Mouse (Mus musculus) right cerebral cortex, postnatal 25 days (tissue): ENCODE results near the gene Inpp5b.
"Not testable (repeated sequence)": the region's sequence is repeated elsewhere in the genome, so short reads cannot be mapped to it uniquely, and the experiment has no call there.

Source experiments
- DNase-seq: peaks from one replicate; pipeline ENCODE4 v3.0.0; 2022

Inpp5b gene

DNA sequence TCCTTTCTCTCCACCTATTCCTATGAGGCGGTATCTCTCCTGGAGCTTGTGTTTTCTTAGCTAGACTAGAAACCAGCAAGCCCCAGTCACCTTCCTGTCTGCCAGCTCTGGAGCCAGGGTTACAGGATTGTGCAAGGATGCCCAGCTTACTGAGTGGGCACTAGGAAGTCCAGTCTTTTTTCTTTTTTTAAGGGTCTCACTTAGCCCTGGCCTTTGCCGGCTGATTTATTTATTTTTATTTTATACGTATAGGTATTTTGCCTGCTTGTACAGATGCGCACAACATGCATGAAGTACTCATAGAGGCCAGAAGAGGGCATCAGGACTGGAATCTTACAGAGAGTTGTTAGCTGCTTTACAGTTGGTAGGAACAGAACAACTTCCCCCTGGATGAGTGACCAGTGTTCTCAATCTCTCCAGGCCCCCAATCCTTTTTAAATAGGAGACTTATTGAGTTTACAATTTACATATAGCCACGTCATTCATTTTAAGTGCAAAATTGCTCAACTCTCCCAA lies 30.8 kb upstream of the Inpp5b start:
- peak; percentile 17 for DNase-seq

DNA sequence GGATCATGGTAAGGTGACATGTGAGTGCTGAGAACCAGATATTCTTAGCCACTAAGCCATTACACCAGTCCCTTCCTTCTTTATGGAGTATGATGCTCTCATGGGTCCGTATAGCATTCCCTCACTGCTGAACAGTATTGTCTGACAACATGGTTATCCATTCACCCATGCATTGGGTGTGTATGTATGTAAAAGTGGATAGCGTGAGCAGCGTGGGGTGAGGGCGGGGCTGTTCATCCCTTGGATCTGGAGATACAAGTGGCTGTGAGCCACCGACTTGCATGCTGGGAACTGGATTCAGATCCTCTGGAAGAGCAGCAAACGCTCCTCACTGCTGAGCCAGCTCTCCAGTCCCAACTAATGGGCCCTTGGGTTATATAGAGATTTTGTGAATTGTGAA lies 29.0 kb upstream of the Inpp5b start:
- DNase-seq, result no peak

DNA sequence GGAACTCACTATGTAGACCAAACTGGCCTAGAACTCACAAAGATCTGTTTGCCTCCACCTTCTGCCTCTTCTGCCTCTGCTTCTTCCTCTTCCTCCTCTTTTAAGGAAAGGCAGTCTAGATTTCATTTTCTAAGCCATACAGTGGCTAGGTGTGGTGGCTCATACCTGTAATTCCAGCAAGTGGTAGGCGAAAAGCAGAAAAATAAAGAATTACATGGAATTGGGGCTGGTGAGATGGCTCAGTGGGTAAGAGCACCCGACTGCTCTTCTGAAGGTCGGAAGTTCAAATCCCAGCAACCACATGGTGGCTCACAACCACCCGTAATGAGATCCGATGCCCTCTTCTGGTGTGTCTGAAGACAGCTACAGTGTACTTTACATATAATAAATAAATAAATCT lies 27.8 kb upstream of the Inpp5b start:
- not testable (repeated sequence) for DNase-seq

DNA sequence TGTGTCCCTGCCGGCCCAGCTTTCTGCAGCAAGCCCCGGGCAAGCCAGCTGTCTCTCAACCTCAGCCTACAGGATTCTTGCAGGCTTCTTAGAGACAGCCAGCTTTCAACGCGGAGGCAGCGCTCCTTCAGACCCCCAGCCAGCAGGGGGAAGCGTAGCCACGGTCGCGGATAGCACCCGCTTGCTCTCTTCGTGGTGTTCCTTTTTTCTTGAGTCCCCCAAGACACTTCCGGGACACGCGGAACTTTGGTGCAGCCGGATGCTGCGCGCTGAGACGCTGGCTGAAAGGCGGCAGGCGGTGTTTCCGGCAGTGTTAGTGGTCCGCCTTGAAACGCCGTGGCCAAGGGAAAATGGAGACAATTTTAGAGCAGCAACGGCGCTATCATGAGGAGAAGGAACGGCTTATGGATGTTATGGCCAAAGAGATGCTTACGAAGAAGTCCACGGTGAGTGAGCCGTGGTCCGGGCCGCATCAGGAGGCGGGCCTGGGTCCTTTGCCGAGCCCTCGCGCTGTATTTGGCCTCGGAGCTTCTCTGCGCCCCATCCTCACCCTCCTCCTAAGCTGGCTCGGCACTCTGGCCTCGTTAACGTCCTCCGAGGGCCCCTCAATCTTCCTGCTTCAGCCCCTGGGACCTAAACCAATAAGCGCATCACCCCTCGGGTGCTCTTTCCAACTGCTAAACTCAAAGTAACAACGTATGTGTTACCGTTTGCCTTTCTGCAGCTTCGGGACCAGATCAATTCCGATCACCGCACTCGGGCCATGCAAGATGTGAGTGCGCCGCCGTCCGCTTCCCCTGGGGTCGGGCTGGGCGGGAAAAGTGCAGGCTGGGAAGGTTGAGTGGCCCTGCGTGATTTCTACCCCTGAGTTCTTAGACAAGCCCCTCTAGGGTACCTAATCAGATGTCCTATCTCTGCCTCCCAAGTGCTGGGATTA lies 26.8 kb upstream of the Inpp5b start, which contains the start of gene Sf3a3:
Gene Sf3a3, plus strand, starts transcription at position 232 of the 937 bp plus-strand sequence.
- DNase-seq, result peak; percentile 94

DNA sequence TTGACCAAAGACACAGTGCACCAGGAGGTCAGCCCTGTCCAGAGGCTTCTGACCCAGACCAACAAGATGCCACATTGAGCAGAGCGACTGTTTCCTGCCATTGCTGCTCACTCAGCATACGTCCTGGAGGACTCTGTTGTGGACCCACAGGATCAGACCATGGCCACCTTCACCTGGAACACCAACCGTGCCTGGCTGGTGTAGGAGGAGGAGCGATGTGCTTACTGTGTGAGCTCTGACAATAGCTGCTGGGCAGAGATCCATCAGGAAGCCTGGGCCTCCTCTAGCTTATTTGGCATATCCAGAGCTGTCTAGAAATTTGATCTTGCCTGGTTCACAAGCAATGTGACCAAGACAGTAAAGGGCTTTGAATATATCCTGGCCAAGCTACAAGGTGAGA lies 22.5 kb upstream of the Inpp5b start:
- DNase-seq, result no peak

DNA sequence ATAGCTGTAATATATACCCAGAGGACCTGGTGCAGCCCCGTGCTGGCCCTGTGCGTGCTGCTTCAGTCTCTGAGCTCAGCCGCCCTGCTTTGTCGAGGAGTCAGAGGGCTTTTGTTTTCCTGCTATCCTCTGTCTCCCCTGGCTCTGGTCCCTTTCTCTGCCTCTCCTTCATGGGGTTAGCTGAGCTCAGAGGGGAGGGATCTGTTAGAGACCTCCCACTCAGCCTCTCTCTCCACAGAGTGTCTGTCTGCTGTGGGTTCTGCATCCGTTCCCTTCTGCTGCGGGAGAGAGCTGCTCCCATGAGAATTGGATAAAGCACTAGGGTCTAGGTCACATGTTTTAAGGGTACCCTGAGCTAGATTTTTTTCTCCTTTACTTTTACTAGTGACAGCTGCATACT lies 15.5 kb upstream of the Inpp5b start:
- DNase-seq, result no peak

DNA sequence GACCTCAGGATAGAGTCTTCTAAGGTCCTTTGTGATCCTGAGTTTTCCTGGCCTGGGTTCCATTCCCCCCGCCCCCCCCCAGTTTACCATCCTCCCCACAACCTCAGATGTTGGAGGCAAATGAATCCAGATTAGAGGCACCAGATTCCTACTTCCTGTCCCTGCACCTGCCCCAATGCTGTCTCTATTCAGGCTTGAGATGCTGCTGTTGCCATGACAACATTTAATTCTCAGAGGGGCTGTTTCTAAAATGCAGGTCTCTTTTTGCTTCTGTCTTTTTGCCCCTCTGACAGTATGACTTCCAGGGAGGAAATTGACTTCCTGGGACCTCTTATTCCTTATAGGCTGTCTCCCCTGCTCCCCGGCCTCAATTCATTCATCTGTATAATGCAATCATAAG lies 4.7 kb upstream of the Inpp5b start:
- no peak for DNase-seq

DNA sequence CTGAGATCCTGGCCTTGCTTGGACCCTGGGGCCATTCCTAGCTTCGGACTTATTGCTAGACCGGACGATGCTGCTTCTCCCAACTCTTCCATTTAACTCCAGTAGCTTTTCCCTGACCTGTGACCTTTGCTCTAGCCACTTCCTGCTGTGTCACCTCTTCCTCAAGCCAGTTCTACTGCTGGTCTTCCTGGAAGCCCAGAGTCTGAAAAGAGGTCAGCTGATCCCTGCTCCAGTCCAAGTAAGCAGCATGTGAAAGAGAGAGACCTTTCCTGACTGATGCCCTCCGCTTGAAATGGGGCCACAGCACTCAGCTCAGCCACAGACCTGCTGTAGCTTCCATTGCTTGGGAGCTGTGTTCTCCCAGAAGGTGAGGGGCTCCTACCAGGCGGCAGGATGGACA lies 4.2 kb upstream of the Inpp5b start:
- DNase-seq, result no peak

DNA sequence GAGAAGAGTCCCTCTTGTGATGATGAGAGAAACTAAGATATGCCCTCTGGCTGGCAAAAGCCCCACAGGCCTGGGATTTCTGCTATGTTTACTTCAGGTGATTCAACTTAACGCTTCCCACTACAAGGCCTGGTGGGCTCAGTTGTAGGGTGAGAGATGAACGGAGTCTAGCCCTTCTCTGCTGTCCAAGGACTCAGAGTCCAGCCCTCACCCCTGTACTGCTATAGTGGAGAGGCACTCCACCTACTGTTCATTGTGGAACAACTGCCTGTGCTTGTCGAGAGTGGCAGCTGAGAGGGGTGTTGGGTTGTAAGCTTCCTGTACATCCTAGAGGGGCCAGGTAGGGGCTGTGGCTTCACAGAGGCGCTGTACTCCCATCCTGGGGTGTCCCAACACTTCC lies 3.6 kb upstream of the Inpp5b start:
- no peak for DNase-seq

DNA sequence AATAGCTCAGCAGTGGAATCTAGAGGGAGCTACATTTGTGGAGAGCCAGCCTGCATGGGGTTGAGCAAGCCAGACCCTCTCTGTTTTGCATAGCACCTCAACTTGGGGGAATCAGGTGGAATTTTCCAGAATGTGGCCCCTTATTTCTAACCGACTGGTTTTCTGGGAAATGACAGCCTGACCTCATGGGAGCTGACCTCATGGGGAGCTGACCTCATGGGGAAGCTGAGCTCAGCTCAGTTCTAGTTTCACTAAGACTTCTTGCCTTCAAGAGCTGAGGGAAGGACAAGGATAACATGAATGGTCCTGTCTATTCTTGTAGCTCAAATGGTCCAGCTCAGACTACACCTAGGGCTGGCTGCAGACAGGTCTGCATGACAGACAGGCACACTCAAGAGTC lies 2.9 kb upstream of the Inpp5b start:
- DNase-seq, result no peak

DNA sequence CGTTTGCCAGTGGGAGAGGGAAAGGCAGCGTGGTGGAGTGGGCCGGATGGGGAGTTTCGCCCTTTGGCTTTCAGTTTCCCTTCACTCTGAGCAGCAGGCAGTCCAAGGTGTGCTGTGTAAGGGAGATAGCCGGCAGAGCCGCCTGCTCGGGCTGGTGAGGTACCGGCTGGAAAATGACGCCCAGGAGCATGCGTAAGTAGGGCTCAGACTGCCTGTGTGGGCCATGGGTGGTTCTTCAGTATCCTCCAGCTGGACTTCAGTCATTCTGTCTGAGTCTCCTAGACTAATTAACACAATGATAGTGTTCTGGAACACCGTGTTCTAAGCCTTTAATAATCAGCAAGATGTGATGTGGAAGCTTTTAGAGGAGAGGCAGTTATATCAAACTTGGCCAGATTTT lies 1.2 kb downstream of the Inpp5b start:
- no peak for DNase-seq

DNA sequence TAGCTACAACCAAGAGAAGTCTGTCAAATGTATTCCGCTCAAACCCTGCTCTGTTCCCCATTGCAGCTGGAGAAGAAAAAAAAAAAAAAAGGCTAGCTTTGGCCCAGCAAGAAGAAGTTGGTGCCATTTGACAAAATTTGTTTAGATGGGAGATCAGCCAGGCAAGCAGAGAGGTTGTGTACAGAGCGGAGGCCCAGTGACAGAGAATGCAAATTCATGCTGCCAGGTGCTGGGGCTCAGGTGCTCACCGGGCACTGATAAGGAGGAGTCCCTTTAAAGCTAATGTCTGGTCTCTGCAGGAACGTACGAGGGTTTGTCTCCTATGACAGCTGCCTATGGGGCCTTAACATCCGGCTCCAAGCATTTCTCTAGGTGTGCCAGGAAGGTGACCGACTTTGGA lies 4.9 kb downstream of the Inpp5b start:
- no peak for DNase-seq

DNA sequence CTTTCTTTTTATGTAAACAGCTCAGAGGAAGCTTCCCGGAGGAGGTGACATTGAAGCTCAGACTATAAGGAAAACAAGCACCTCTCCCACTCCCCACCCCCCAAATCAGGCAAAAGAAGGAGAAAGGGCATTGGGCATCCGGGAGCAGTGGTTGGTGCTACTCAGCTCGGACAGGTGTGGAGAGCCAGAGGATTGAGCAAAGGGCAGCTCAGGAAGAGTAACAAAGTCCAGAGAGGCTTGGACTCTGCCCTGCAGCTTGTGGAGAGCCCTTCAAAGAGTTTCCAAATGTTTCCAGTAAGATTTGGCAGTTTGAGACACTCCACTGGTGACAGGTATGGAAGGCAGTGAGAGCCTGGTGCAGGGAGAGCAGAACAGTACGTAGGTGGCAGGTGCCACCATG lies 6.2 kb downstream of the Inpp5b start:
- DNase-seq, result no peak

DNA sequence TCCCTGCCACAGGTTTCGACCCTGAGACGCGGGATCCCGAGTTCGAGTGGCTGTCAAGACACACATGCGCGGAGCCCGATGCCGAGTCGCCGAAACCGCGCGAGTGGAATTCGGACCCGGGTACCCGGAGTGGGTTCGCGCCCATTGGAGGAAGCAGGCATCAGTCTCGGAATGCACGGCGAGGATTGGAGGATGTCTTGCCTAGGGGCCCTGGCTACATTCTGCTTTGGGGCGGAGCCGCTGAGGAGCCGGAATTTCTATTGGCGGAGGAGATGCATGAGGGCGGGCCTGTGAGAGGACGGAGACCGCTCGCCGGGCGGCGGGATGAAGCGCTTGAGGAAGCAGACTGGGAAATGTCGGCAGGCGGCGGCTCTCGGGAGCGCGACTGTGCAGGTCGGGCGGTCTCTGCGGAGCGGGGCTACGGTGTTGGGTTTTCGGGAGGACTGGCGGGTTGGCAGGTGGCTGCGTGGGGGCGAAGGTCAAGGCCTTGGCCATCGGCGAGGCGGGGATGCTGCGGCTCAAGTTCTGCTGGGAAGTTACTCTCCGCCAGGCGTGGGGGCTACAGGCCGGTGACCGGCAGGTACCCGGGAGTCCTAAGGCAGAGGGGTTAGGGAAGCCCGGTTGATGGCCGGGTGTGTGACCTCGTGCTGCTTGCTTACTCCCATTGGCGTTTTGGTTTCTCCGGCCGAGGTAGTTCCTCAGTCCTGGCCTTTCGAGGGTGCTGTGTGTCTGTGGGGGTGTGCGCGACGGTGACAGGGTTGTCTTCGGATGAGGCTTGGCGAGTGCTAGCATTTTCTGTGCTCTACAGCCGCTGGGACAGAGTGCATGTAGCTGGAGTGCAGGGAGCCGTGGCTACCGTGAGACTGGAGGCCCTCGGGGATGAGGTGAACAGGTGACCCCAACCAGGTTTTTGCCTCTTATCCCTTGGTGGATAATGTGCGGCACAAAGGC lies 9.9 kb downstream of the Inpp5b start:
- DNase-seq, result peak; percentile 98

DNA sequence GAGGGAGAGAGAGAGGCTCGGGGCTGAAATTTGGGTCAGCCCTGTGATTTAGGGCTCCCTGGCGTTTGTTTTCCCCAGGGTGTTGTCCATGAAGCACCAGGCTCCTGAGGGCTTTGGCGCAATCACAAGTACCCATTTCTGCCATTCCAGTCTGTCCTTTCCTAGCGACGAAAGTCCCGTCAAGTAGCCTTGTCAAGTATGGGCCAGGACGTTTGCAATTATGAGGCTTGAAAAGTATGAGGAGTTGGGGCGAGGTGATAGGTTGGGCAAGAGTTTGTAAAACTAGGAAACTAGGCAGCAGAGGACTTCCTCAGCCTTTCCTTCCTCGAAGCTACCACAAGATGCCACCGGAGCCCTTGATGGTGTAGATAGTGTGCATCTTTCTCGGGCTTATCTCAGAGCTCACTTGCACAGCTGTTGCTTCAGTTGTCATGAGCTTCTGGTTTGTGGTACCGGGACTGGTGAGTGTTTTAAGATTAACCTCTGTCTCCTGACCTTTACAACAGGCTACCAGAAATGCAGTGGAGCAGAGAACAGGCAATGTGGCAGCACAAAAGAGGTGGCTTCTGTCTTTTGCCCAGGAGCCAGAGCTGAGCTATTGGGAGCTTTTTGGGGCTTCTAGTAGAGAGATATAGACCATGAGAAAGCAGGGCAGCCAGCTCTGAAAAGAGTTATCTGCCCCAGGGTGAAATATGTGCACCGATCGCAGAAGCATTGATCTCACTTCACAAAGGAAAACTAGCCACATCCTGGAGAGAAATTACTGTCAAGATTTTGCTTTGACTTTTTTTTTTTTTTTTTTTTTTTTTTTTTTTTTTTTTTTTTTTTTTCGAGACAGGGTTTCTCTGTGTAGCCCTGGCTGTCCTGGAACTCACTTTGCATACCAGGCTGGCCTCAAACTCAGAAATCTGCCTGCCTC lies 10.9 kb downstream of the Inpp5b start:
- DNase-seq, result no peak

DNA sequence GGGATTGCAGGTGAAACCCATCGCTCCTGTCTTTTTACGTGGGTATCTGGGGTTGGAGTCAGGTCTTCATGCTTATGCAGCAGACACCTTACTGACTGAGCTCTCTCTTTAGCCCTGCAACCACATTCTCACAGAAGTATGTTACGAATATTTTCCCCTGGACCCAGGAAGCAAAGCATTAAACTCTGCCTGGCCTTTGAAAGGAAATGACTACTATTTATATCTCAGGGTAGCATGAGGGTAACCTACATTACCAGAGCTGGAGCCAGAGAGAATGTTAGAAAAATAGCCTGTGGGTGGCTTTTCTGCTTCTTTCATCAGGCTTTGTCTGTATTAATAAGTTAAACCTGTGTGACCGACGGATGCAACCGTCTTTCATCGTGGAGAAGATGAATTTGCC lies 13.9 kb downstream of the Inpp5b start:
- DNase-seq, result no peak

DNA sequence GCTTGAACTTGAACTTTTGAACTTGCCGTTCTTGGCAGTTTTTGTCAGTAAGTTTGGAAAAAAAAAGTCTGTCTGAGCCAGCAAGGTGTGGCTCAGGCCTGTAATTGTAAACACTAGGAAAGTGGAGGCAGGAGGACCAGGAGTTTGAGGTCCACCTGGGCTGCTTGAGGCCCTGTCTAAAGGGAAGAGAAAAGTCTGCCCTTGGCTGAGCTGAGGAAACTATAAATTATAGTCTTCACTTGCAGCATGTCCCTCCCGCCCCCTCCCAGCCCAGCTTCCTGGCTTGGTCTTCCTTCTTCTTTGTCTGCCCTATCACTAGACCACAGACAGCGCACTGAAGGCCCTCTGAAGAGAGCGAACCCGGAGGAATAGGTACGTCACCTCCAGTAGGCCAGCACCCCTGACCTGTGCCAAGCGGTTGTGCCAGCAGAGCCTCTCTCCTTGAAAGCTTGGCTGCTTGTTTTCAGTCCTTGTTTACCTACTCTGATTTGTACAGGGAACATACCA lies 17.7 kb downstream of the Inpp5b start:
- DNase-seq, result no peak

DNA sequence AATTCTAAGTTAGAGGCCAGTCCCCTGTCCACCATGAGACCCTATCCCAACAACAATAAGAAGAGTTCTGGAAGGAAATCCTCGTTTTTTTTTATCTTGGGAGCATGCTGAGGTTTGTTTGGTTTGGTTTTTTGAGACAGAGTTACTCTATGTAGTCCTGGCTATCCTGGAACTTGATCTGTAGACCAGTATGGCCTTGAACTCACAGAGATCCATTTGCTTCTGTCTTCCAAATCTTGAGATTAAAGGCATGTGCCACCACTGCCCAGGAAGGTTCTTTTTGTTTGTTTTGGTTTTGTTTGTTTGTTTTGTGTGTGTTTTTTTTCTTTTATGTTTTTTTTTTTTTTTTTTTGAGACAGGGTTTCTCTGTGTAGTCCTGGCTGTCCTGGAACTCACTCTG lies 19.6 kb downstream of the Inpp5b start:
- DNase-seq, result no peak

DNA sequence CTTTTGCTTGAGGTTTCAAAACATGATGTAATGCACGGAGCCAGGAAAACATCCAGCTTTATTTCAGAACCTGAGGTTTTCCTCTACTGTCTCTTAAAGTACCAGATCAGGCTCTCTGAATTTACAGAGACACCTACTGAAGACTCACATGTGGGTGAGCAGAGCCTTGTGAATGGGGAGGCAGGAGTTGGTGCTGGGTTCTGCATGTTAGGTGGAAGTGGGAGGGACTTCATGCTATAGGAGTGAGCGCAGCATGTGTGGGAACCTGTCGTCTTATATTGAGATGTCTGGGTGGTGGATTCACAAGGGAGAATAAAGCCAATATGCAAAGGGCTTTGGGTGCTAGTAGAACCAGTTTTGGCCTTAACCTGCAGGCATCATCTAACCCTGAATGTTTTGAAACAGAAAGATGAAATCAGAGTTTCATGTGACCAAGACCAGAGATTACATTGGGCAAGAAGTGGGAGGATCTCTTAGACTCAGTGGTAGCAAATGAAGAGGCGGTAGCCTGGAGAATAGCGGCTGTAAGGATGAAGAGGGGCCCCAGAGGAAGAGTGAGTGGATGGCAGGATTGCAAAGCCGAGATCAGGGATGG lies 21.3 kb downstream of the Inpp5b start:
- no peak for DNase-seq

DNA sequence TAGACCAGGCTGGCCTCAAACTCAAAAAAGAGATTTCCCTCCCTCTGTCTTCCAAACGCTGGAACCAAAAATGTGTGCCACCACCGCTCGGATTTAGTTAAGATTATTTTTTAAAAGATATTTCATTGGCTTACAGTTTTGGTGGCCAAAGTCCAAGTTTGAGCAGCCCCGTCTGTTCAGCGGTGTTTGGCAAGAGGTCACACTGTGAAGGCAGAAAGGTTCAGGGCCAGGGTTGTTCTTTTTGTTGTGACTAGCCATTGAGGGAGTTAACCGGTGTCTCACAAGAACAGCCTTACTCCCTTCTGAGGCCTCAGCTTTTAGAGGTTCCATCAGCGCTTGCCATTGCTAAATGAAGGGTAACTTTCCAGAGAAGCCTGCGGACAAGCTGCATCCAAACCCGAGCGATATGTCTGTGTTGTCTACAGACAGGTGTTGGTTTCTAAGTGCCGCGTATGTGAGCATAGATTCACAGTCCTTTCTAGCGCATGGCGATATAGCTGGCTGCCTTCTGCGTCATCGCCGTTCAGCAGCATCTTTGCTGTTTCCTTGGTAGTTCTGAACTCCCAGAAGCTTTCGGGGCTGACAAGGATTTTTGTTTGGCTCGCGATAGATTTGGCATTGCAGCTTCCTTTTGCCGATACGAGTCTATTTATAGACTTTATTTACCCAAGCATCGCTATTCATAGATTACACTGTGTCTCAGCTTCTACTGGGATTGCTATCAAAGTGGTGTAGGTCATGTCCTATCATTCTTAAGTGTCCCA lies 24.3 kb downstream of the Inpp5b start:
- DNase-seq, result peak; percentile 57

DNA sequence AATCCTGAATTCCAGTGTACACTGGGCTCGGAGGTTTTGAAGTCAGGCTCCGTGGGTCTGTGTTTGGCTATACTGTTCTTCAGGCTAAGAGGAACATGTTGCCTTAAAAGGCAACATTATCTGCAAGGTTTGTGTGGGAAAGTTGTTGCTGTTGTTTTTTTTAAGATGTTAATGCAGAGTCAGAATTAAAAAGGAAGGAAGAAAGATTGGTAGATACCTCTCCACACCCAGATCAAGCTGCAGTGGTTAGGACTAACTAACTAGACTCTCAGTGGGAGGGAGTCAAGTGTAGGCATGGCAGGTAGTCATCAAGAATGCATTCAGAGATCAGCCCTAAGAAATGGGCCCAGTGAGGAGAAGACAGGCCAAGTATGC lies 24.9 kb downstream of the Inpp5b start:
- DNase-seq, result no peak
